Mouse (Mus musculus) spleen, adult 18-20 months (tissue): ENCODE results near the gene Ssxb3.
"Not testable (repeated sequence)": the region's sequence is repeated elsewhere in the genome, so short reads cannot be mapped to it uniquely, and the experiment has no call there.

Source experiments
- DNase-seq, 2 experiments: peaks; one replicate each; pipeline ENCODE4 v3.0.0; 2022; ENCODE audit warnings: mixed read lengths in 2 of 2

Ssxb3 gene

GRCm38 (mm10) chrX:8591716-8592115 lies at the start of gene Ssxb3:
Gene Ssxb3, minus strand, starts transcription at chrX:8591816.
- not testable (repeated sequence) for DNase-seq

DNA sequence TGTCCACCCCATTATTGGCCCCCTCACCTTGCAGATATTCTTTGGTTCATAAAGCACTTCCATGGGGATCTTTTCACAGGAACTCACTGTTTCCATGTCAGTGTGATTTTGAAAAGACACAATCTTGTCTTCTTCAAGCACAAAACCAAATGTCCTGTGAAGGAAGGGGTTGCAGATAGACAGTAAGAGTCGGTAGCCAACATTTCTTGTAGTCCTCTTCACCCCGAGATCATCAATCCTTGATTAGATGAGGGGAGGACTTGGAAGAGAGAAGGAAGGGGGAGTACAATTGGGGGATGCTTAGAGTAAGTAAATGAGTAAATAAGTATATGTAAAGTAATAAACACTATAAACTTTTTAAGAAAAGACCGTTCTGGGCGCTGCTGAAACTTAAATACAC lies 43.5 kb downstream of the Ssxb3 start, which contains the start of gene Ssxb6:
Gene Ssxb6 (minus strand): TSS at position 101 of the 400 bp plus-strand sequence.
- DNase-seq = not testable (repeated sequence)
